Mouse (Mus musculus) T-helper 1 cell (primary cell): ENCODE results near the gene Cldn19.
"Not testable (repeated sequence)": the region's sequence is repeated elsewhere in the genome, so short reads cannot be mapped to it uniquely, and the experiment has no call there.

Experiments
- in situ Hi-C: fragments of 300-600 bp; cut with MboI, MseI; formaldehyde crosslinking; loops from one replicate; pipeline ENCODE4 v1.15.1; 2025; ENCODE audit warnings: high pct_unique_total_duplicates

Cldn19 gene

GRCm38 (mm10) chr4:119252025-119252808 lies 3.0 kb upstream of the Cldn19 start:
- in situ Hi-C loops: no loop called here

- in situ Hi-C loops: no loop called here
These were observed 1.1 kb upstream of the Cldn19 start for GRCm38 (mm10) chr4:119254012-119254618.

GRCm38 (mm10) chr4:119257083-119257482 lies 1.9 kb downstream of the Cldn19 start:
- in situ Hi-C loops: no loop called here

DNA sequence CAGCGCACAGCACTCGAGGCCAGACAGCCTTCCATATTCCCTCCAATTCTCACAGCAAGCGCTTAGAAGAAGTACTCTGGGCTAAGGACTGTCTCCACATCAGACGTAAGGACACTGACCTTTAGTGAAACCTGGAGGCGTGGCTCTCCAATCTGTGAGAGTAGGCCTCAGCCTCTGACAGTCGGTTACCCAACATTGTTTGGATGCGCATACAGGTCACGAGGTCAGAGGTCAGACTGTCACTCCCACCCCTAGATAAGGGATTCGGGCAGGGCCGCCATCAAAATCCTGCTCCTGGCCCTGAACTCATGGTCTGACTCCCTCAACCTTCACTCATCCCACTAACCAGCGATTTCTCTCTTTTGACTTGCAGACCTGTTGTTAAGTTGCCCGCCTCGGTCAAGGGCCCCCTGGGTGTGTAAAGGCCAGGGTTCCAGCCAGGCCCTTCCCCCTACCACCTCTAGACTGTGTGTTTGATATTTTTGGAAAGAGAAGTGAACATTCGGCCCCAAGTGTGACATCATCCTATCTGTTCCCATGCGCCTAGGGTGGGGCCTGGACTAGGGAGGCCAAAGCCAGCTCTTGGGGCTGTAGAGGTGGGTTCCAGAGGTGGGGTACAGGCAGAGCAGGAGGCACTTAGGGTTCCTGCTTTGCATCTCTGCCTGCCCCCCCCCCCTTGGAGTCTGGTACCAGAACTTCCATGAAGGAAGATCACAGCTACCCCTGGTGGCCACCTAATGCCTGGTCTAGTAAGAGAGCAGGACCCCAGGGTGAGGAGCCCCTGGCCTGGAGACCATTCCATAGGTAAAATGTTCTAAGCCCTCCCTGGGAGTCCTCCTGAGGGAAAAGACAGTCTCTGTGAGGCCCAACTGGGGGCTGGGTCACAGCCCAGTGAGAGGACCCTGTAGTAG lies 4.4 kb downstream of the Cldn19 start:
- in situ Hi-C loops: no loop called here

DNA sequence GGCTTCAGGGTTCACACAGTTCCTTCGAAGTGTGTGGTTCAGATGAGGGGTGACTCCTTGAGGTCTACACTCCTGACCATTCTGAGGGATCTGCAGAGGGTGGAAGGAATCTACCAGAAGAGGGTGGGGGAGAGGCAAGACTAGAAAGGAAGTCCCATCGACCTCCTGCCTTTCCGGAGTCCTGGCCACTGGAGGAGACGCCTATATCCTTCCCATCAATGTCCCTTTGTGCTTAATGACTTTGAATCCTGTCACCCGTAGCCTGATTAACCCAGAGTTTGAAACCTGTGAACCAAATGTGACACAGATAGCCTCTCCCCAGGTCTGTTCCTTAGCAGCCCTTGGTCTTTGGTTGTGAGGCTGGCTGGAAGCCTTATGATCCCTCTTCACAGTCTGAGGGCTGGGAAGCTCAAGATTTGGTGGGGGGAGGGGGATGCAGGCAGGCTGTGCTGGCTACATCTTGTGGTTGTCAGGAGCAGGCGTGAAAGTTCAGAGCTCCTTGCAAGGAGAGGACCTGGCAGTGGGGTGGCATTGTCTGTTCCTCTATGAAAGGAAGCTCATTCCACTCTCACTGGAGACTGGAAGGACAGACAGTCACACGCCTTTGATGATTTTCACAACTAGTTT lies 6.0 kb downstream of the Cldn19 start:
- in situ Hi-C loops: no loop called here

GRCm38 (mm10) chr4:119262483-119262882 lies 7.3 kb downstream of the Cldn19 start:
- in situ Hi-C loops: no loop called here

DNA sequence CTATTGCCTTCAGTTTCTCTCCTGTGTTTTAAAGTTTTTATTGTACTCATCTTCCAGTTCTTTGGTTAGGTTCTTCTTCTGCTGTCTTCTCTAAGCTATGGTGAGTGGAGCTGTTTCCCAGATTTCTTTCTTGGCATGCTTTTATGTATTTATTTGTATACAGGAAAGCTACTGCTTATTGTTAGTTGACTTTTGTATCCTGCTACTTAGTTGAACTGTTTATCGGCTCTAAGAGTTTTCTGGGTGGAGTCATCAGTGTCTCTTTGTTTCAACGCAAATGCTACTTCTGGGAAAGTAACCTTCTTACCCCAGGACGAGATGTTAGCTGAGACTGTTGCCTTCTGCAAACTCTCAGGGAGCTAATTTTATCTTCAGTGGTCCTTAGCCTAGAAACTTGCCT lies 8.2 kb downstream of the Cldn19 start:
- in situ Hi-C loops: no loop called here

- in situ Hi-C loops: no loop called here
These were observed 11.4 kb downstream of the Cldn19 start for GRCm38 (mm10) chr4:119266606-119267005.

DNA sequence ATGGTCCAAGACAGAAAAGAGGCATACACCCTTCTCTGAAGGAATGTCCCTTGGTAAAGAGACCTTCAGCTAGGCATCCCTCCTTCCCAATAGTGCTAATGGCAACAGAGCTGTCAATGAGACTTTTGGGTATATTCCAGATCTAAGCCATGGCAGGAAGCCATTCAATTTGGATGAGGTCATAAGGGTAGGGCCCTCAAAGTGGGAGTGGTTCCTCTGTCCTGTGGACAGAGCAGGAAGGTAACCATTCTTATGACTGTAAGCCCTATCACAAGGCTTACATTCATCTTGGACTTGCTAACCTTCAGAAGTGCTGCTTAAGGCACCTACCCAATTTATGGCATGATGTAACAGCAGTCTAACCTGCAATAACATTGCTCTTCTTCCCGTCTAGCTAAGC lies 19.4 kb downstream of the Cldn19 start:
- in situ Hi-C loops: no loop called here

- in situ Hi-C loops: no loop called here
These were observed 20.0 kb downstream of the Cldn19 start for GRCm38 (mm10) chr4:119275226-119275625.

DNA sequence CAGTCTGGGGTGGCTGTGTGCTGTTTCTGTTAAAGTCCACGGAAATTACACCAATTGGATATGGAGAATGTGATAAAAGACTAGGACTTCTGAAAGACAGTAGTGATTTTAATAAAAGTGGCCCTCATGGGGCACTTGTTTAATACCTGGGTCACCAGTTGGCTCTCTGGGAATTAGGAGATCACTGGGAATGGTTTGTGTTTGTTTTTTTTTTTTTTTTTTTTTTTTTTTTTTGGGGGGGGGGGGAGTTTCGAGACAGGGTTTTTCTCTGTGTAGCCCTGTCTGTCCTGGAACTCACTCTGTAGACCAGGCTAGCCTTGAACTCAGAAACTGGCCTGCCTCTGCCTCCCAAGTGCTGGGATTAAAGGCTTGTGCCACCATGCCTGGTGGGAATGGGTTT lies 20.5 kb downstream of the Cldn19 start:
- in situ Hi-C loops: no loop called here

DNA sequence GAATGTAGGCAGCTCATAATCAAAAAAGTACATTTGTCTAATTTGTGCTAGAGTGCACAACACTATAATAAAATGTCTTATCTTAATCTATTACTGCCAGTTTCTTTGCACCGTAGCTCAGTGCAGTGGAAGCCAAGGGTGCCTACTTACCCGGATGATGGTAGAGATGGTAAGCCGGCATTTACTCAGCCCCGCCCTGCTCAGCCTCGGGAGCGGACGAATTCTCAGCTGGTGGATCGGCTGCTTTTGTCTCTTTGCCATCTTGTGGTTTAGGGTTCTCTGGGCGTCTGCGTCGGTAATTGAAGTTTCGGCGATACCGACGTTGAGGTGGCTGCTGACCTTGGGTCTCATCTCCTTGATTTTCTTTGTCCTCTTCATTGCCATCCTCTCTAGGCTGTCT lies 23.6 kb downstream of the Cldn19 start:
- in situ Hi-C loops: not testable (repeated sequence)

GRCm38 (mm10) chr4:119284861-119285260 lies 29.6 kb downstream of the Cldn19 start:
- in situ Hi-C loops: no loop called here

DNA sequence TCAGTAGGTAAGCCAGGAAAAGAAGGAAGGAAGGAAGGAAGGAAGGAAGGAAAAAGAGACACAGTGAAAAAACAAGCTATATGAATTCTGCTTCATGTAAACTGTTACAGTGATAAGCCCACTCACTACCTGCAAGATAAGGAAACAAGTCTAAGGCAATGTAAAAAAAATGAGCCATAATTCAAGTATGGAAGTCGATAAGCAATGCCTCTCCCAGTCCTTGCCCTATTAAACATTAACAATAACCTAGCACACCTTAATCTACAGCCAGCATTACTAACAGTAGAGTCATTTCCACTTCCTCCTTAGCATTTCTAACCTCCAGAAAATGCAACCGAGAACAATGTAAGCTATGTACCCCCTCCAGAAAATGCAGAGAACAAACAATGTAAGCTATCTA lies 30.1 kb downstream of the Cldn19 start:
- in situ Hi-C loops: no loop called here

- in situ Hi-C loops: no loop called here
These were observed 36.7 kb downstream of the Cldn19 start for GRCm38 (mm10) chr4:119291921-119292320.

GRCm38 (mm10) chr4:119292771-119293573 lies 37.8 kb downstream of the Cldn19 start:
- in situ Hi-C loops: no loop called here

DNA sequence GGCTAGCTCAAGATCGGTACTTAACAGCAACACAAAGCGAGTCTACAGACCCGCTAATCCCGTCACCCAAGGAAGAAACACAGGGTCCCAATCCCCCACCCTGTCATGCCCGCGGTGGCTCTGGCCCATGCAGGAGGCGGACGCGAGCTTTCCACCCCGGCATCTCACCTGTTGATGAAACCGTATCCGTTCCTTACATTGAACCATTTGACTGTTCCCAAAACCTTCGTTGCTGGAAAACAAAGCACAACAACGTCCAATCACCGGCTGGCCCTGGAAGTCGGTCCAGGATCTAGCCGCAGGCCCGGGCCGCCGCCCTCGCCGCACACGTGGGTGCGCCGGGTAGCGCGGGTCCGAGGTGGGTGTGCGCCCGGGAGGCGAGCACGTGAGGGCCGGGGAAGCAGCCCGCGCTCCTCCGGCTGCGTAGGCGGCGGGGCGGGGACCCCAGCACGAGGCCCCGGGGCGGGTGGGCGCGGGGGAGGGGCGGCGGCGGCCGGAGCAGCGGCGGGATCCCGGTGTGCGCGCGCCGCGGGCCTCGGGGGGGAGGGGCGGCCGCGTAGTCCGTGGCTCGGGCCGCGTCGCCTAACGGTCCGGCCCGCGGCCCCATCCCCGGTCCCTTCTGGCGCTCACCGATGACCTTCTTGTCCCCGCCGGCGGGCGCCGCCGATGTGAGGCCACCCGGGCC lies 38.5 kb downstream of the Cldn19 start:
- in situ Hi-C loops: no loop called here

DNA sequence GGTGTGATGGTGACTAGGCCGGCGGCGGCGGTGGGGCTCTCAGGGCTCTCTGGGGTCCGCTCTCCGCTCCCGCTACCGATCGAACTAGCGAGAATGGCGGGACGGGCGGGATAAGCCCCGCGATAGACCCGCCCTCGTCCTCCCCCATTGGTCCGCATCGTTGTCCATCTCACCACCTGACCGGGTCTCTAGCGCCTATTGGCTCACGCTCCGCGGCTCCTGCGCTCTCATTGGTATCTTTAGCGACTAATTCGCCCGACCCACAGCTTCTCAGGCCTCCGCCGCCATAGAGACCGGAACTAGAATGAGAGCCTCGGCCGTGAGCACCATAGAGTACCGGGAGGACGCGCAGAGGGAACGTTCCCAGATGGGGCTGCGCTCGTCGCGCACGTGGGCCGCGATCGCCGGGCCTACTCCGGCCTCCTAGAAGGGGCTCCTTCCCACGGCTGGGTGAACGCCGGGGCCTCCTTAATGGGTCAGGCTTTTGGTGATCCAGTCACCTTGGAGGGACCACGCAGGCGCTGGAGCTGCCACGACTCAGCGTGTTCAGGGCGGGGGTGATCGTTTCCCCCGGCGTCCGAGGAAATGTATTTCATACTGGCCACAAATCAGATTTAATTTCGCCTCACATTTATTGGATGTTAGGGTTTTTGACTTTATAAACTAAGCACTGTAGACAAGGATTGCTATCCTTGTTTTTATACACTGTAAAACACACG lies 39.4 kb downstream of the Cldn19 start, which contains the start of gene Ybx1:
Gene Ybx1 (minus strand): TSS at position 190 of the 719 bp plus-strand sequence.
- in situ Hi-C loops: no loop called here

DNA sequence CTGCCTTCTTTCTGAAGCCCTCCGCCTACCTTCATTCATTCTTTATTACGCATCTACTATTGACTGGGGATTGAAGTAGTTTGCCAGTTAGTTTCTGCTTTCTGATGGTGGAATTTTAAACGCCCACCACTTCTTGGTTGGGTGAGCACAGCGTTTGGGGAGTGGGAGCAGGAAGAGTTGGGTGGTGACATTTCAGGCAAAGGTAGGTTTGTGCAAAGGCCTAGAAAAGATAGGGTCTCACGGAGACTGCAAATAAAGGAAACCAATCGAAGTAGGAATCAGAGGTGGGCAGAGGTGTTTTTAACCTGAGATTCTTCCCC lies 39.9 kb downstream of the Cldn19 start:
- in situ Hi-C loops: no loop called here

DNA sequence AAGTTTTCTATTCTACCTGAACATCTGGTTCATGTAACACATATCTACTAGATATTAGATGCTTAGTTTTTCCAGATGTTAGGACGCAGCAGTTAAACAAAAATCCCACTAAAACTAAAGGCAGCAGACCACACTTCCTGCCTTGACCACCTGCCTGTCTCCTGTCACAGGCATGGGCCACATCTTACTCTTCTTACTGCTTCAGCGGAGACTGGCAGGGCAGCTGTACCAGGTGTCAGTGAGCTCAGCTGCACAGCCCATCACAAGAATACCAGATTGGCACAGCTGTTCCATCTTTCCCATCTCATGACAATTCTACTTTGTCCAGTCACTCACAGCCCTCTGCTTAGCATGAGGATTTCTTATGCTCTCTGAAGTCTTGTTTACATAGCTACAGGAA lies 42.1 kb downstream of the Cldn19 start:
- in situ Hi-C loops: no loop called here
